ENCODE assay signal across 26 mouse cellular contexts in the genomic region with DNA sequence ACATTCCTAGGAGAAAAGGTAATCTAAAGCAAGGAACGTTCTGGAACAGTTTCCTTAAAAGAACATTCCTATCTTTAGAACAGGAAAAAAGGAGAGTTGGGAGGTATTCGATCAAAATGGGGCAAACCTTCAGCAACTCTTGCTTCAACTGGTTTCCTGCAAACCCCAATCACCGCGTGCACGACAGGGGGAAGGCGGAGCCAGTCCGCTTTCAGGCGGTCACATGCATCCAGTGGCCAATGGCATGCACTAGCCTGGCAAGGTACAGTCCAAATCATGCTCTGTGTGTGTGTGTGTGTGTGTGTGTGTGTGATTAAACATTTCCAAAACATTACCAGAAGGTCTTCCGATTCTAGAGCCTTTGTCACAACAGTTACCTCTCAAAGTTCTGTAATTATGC. TPM values are rescaled to one million over a fixed set of nuclear protein-coding genes. Genes with fewer than 3 reads are reported as not detected.
DNase-seq lines count a peak whose midpoint lies in the region; ATAC-seq and TF ChIP-seq lines count a peak whose summit lies in the region.
"Had no signal": no experiment of that assay in that cellular context is flagged by ENCODE, and none has a peak within 500 bp of the region (broad histone marks: within the 10 kb centered on the region; RNA-seq: fewer than 3 reads in every experiment).

No protein-coding gene starts in this region.

- H3K4me3 ChIP-seq in E14TG2a.4 (replicated peaks; ENCODE audit: low read length) (peak overlapping the region; percentile 11; the same call in 1 of the 2 replicates), ES-E14 (ENCODE audit: insufficient read depth in 1 of 2, low read depth in 1 of 2, low read length in 2 of 2, poor library complexity in 1 of 2, severe bottlenecking in 1 of 2) (no peak overlapping the region)
- H3K4me3 ChIP-seq in midbrain, postnatal 0 days (ENCODE audit: low read depth, low read length) = no peak overlapping the region
- H3K4me3 ChIP-seq: embryonic facial prominence, embryonic 13.5 days; embryonic facial prominence, embryonic 15.5 days; forebrain, embryonic 13.5 days; forebrain, embryonic 15.5 days had no signal

- WGBS in midbrain, postnatal 0 days = 90% methylated on average over 9 of the region's 9 CpGs

- no peak overlapping the region for H3K4me2 ChIP-seq in midbrain, postnatal 0 days (ENCODE audit: low read depth, low read length, poor library complexity, severe bottlenecking)
- H3K4me2 ChIP-seq: embryonic facial prominence, embryonic 13.5 days; embryonic facial prominence, embryonic 15.5 days; forebrain, embryonic 13.5 days; forebrain, embryonic 15.5 days had no signal

- in situ Hi-C loops in ES-E14 (cut with MboI; ENCODE audit: low sequenced_read_pairs in 2 of 2, unreplicated experiment in 2 of 2) = no loop called here

- peak; percentile 43 for DNase-seq in ES-E14 (ENCODE audit: low read depth, low spot score)
- peak; percentile 75 for DNase-seq in R1 (ENCODE audit: low read depth, low spot score)
- DNase-seq in thymus, postnatal 10 days (ENCODE audit: low spot score in 2 of 2) = no peak
- no peak for DNase-seq in midbrain, postnatal 0 days (ENCODE audit: low spot score)
- no peak for DNase-seq in cerebellum, adult 11-12 months
- DNase-seq: adrenal gland, adult 8-10 months; adrenal gland, postnatal 14 days; adrenal gland, postnatal 36 days; cerebellum, adult 18-20 months; cerebellum, adult 8-10 months; cerebellum, adult 9-11 months; cerebellum, postnatal 14 days; cerebellum, postnatal 36 days; embryo, embryonic 11 days; forebrain, postnatal 0 days had no signal

- no peak overlapping the region for H3K27ac ChIP-seq in ES-E14 (ENCODE audit: insufficient read depth, low read depth, low read length, poor library complexity, severe bottlenecking)
- H3K27ac ChIP-seq in midbrain, postnatal 0 days (ENCODE audit: low read depth, low read length) = no peak overlapping the region
- H3K27ac ChIP-seq: embryonic facial prominence, embryonic 13.5 days; embryonic facial prominence, embryonic 15.5 days; forebrain, embryonic 13.5 days; forebrain, embryonic 15.5 days had no signal

- H3K27me3 ChIP-seq in E14TG2a.4 (ENCODE audit: insufficient read depth, low read length) = no peaks in the 10 kb centered on the region
- H3K27me3 ChIP-seq in midbrain, postnatal 0 days (ENCODE audit: insufficient read depth, low read length) = no peaks in the 10 kb centered on the region
- H3K27me3 ChIP-seq: CH12.LX; embryonic facial prominence, embryonic 13.5 days; embryonic facial prominence, embryonic 15.5 days; forebrain, embryonic 13.5 days; forebrain, embryonic 15.5 days; Patski had no signal

- H3K4me1 ChIP-seq in E14TG2a.4 (replicated peaks; ENCODE audit: low read depth, low read length) = peaks cover 53% of the 10 kb centered on the region
- H3K4me1 ChIP-seq in ES-E14 (ENCODE audit: control insufficient read depth in 2 of 2, insufficient read depth in 2 of 2, low read length in 2 of 2, poor library complexity in 1 of 2) = peaks cover 4 to 7% of the 10 kb centered on the region in 2 experiments
- no peaks in the 10 kb centered on the region for H3K4me1 ChIP-seq in midbrain, postnatal 0 days (ENCODE audit: insufficient read depth, low read length)
- H3K4me1 ChIP-seq: embryonic facial prominence, embryonic 13.5 days; embryonic facial prominence, embryonic 15.5 days; forebrain, embryonic 13.5 days; forebrain, embryonic 15.5 days had no signal

- TF ChIP-seq CTCF in E14TG2a.4 (conservative IDR thresholded peaks at IDR 0.05; ENCODE audit: low read length) = no peak
- TF ChIP-seq CTCF in midbrain, postnatal 0 days (IDR thresholded peaks at IDR 0.05) = no peak

- H3K36me3 ChIP-seq in E14TG2a.4 (ENCODE audit: insufficient read depth, low read length) (peaks cover 64% of the 10 kb centered on the region), ES-E14 (ENCODE audit: control insufficient read depth, insufficient read depth, low read length, poor library complexity, severe bottlenecking) (peaks cover 4% of the 10 kb centered on the region; the same call in 1 of the 2 replicates)
- no peaks in the 10 kb centered on the region for H3K36me3 ChIP-seq in midbrain, postnatal 0 days (ENCODE audit: insufficient read depth, low read length)

- 0 out of 2 replicates have a peak, but pooled peaks have one; percentile 21 for ATAC-seq in megakaryocyte-erythroid progenitor cell, adult 5-6 weeks (replicated peaks; ENCODE audit: low FRiP score, low TSS enrichment, poor library complexity, severe bottlenecking)
- no peak for ATAC-seq in midbrain, postnatal 0 days (ENCODE audit: low FRiP score)
- ATAC-seq in erythroblast, adult 5-6 weeks (replicated peaks; ENCODE audit: low FRiP score, poor library complexity, severe bottlenecking) = no peak
- ATAC-seq: activated CD4-positive, CD25-positive, alpha-beta regulatory T cell, adult 4 months; CD4-positive, CD25-positive, alpha-beta regulatory T cell, adult 4 months; forebrain, embryonic 13.5 days; forebrain, embryonic 15.5 days; forebrain, postnatal 0 days; Patski had no signal

- H3K9me3 ChIP-seq in E14TG2a.4 (ENCODE audit: low read length) = no peaks in the 10 kb centered on the region
- no peaks in the 10 kb centered on the region for H3K9me3 ChIP-seq in ES-E14 (ENCODE audit: control insufficient read depth, insufficient read depth, low read depth, low read length)
- H3K9me3 ChIP-seq in midbrain, postnatal 0 days (ENCODE audit: low read length) = no peaks in the 10 kb centered on the region
- H3K9me3 ChIP-seq: embryonic facial prominence, embryonic 13.5 days; embryonic facial prominence, embryonic 15.5 days; forebrain, embryonic 13.5 days; forebrain, embryonic 15.5 days had no signal

- H3K9ac ChIP-seq in ES-E14 (ENCODE audit: insufficient read depth, low read depth, low read length, poor library complexity, severe bottlenecking) = no peak overlapping the region
- H3K9ac ChIP-seq in midbrain, postnatal 0 days (replicated peaks; ENCODE audit: low read length, poor library complexity, severe bottlenecking) = no peak overlapping the region
- H3K9ac ChIP-seq: embryonic facial prominence, embryonic 13.5 days; embryonic facial prominence, embryonic 15.5 days; forebrain, embryonic 13.5 days; forebrain, embryonic 15.5 days; forebrain, postnatal 0 days had no signal

TF ChIP-seq in ES-E14, 5 proteins besides CTCF, POLR2A, EP300 and RAD21:
- TF ChIP-seq HCFC1 (IDR thresholded peaks at IDR 0.05; ENCODE audit: borderline replicate concordance, insufficient read depth, low read length) (no peak), CHD2 (IDR thresholded peaks at IDR 0.05; ENCODE audit: low read depth, low read length) (no peak), ZC3H11A (IDR thresholded peaks at IDR 0.05; ENCODE audit: borderline replicate concordance, low read depth, low read length) (no peak), MAFK (IDR thresholded peaks at IDR 0.05; ENCODE audit: insufficient read depth, low read depth, low read length) (no peak), ZNF384 (IDR thresholded peaks at IDR 0.05; ENCODE audit: low read depth, low read length) (no peak)

RNA-seq across cellular contexts. Expression of a gene that starts 25.9 kb away (rescaled TPM):
- 77.0 and 90.4 TPM in 2 replicates for total RNA-seq in ES-E14 (2012; rRNA removed)
- total RNA-seq in megakaryocyte-erythroid progenitor cell, adult 5-6 weeks (2014; fragmentation: Nextera tagmentation) = 75.7 and 106 TPM in 2 replicates
- total RNA-seq in megakaryocyte-erythroid progenitor cell, adult 5-6 weeks (2017) = 73.9 and 74.6 TPM in 2 replicates
- 35.6 and 40.9 TPM in 2 replicates for total RNA-seq in midbrain, postnatal 0 days (2014; rRNA removed)
- 35.4 and 36.9 TPM in 2 replicates for polyA plus RNA-seq in midbrain, postnatal 0 days (2015; fragmentation: Nextera tagmentation; extraction: Ambion mirVana)
- 10.2 and 18.6 TPM in 2 replicates for total RNA-seq in erythroblast, adult 5-6 weeks (2015; ENCODE audit: low replicate concordance)
- 9.9 and 10.7 TPM in 2 replicates for total RNA-seq in erythroblast, adult 5-6 weeks (2017; ENCODE audit: low replicate concordance)

Comparison
In these comparisons a context has a peak if more than half of its experiments do, and no peak if none do; other contexts are left out.
1. DNase-seq: peak in ES-E14 (single experiment) and R1 (single experiment); none in thymus, postnatal 10 days (0 of 2), midbrain, postnatal 0 days (single experiment) and cerebellum, adult 11-12 months (single experiment).